Mouse (Mus musculus) heart, embryonic 16.5 days (tissue): ENCODE measurements around the gene Mrps21. TPM values are rescaled to one million over a fixed set of nuclear protein-coding genes. Genes with fewer than 3 reads are reported as not detected.

Source experiments
- ATAC-seq: fragments of 200-750 bp; cut with Nextera tagmentation; replicated peaks from 2 replicates; pipeline ENCODE4 v1.8.0; 2017; ENCODE audit warnings: moderate number of reproducible peaks; ENCODE audit not compliant: insufficient read depth, low FRiP score; ENCODE audit errors: extremely low read depth
- H3K27ac ChIP-seq: fragments of 300-500 bp; sonication (generic); 2 replicates; pipeline ENCODE4 v1.5.1; 2014; ENCODE audit warnings: mild to moderate bottlenecking, low read length, control low read depth, moderate library complexity
- H3K27me3 ChIP-seq: fragments of 300-500 bp; sonication (generic); 2 replicates; pipeline ENCODE4 v1.6.1; 2014; ENCODE audit warnings: low read length, mixed read lengths; ENCODE audit not compliant: control insufficient read depth, insufficient read depth
- H3K36me3 ChIP-seq: fragments of 300-500 bp; sonication (generic); 2 replicates; pipeline ENCODE4 v1.6.1; 2014; ENCODE audit not compliant: control insufficient read depth, insufficient read depth
- H3K4me1 ChIP-seq: fragments of 300-500 bp; sonication (generic); 2 replicates; pipeline ENCODE4 v1.6.1; 2014; ENCODE audit warnings: low read length, mixed read lengths; ENCODE audit not compliant: control insufficient read depth, insufficient read depth
- H3K4me2 ChIP-seq: fragments of 300-500 bp; sonication (generic); 2 replicates; pipeline ENCODE4 v1.6.1; 2014; ENCODE audit warnings: low read depth, mild to moderate bottlenecking, control low read depth, low read length
- H3K4me3 ChIP-seq: fragments of 300-500 bp; sonication (generic); 2 replicates; pipeline ENCODE4 v1.5.1; 2014; ENCODE audit warnings: mild to moderate bottlenecking, control low read depth, low read length
- H3K9ac ChIP-seq: fragments of 300-500 bp; sonication (generic); 2 replicates; pipeline ENCODE4 v1.6.1; 2014; ENCODE audit warnings: low read length, control low read depth
- H3K9me3 ChIP-seq: fragments of 300-500 bp; sonication (generic); replicated peaks from 2 replicates; pipeline ENCODE4 v1.6.1; 2016; ENCODE audit warnings: low read length; ENCODE audit not compliant: control insufficient read depth
- WGBS: fragments of 180-500 bp; shearing (Covaris S2); extraction: QIAGEN DNeasy Blood & Tissue Kit; methylation state at CpG from one replicate; pipeline ENCODE4 v1.1.7; 2014; 5-methylcytosine and 5-hydroxymethylcytosine counted together
- polyA plus RNA-seq: library from polyadenylated mRNA; unstranded; fragments of >200 nt; fragmentation: Nextera tagmentation; extraction: Ambion mirVana; gene quantifications from 2 replicates; pipeline ENCODE4 v1.2.1, GENCODE M21; 2015

The Mrps21 gene
- polyA plus RNA-seq, 1 experiment from 2014 or later = 356 TPM

DNA sequence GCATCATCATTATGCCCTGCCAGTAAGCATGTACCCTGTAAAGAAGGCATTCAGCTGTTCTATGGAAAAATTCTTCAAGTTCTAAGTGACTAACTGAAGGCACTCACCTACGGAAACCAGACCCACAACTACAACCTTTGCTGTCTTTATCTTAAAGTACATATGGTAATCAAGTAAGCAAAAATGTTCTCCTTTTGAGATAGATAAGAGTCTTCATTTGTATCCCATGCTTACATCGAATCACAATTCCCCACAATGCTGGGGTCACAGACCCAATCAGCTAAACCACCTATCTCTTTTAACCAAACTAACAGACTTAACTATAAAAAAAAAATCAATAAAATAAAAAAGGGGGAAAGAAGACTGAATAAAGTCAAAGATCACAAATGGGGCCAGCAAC is 32.1 kb downstream of the Mrps21 start:
- Histone ChIP-seq H3K9me3 (no peaks in the 10 kb centered on the region), H3K9ac (no peak overlapping the region), H3K4me1 (no peaks in the 10 kb centered on the region), H3K4me2 (no peak overlapping the region), H3K36me3 (peaks cover 42% of the 10 kb centered on the region), H3K4me3 (no peak overlapping the region), H3K27ac (no peak overlapping the region), H3K27me3 (no peaks in the 10 kb centered on the region)
- no peak for ATAC-seq
- 86% methylated on average over 2 of the region's 2 CpGs for WGBS

DNA sequence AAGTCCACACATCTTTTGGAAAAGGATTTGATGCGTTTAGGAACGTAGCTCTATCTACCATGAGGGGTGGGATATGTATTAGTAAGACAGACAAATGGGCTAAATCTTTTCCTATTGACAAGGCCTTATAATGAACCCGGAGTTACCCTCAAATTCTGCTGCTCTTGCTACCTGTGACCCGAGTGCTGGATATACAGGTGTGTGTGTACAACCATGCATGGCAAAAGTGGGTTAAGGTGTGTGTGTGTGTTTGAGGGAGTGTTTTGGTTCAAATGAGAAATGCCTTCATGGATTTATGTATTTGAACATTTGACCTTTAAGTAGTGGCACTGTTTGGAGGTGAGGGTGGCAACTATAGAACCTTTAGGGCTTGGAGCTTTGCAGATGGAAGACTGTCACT is 42.3 kb downstream of the Mrps21 start:
- H3K4me3 ChIP-seq = no peak overlapping the region
- ATAC-seq = no peak
- no peaks in the 10 kb centered on the region for H3K27me3 ChIP-seq
- no peak overlapping the region for H3K4me2 ChIP-seq
- no peak overlapping the region for H3K27ac ChIP-seq
- WGBS = 99% methylated on average over 4 of the region's 4 CpGs
- H3K36me3 ChIP-seq = peaks cover 55% of the 10 kb centered on the region
- no peaks in the 10 kb centered on the region for H3K4me1 ChIP-seq
- 0 out of 2 replicates have a peak, but pooled peaks cover 3% of the 10 kb centered on the region for H3K9me3 ChIP-seq
- no peak overlapping the region for H3K9ac ChIP-seq

DNA sequence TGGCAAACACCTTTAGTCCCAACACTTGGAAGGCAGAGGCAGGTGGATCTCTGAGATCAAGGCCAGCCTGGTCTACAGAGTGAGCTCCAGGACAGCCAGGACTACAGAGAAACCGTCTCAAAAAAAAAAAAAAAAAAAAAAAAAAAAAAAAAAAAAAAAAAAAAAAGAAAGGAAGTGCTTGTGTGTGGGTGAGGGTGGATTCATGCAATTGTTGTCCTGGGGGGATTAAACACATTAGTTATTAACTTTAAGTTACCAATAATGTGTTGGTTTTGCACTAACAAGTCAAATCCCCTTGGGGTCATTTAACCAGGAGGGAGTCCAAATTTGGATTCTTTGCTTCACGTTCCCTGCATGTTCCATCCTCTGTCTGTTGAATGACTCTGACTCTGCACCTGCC is 45.0 kb downstream of the Mrps21 start:
- WGBS = 68% methylated on average over 2 of the region's 2 CpGs
- no peak overlapping the region for H3K27ac ChIP-seq
- ATAC-seq = no peak
- no peak overlapping the region for H3K4me2 ChIP-seq
- H3K27me3 ChIP-seq = no peaks in the 10 kb centered on the region
- H3K9ac ChIP-seq = no peak overlapping the region
- H3K36me3 ChIP-seq = peaks cover 30% of the 10 kb centered on the region
- 0 out of 2 replicates have a peak, but pooled peaks cover 3% of the 10 kb centered on the region for H3K9me3 ChIP-seq
- H3K4me3 ChIP-seq = no peak overlapping the region
- no peaks in the 10 kb centered on the region for H3K4me1 ChIP-seq

DNA sequence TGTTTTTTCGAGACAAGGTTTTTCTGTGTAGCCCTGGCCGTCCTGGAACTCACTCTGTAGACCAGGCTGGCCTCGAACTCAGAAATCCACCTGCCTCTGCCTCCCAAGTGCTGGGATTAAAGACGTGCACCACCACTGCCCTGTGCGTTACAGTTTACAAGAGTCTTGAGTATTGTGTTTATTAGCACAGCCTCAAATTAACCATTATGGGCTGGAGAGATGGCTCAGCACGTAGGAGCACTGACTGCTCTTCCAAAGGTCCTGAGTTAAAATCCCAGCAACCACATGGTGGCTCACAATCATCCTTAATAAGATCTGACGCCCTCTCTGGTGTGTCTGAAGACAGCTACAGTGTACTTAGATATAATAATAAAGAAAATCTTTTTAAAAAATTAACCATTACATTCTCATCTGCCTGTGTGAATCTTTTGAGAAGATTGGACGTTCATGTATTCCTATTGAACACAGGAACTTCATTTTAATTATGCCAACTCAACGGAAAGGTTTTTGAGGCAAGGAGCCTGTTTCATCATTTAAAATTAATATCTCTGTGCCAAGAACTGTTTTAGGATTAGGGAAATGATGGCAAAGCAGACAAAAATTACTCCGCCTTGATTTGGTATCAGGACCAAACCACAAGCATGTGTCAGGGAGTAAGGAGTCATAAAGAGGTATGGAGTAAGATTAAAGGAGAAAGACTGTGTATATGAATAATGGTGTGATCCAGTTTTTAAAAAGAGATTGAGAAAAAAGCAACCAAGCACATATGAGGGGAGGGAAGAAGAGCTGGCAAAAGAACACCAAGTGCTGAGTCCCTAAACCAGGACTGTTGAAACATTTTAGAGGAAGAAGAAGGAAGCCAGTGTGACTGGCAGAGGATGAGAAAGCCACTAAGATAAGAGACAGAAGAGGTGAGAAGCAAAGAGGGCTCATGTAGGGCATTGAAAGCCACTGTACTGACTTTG is 51.0 kb downstream of the Mrps21 start:
- no peak for ATAC-seq
- H3K27ac ChIP-seq = peak overlapping the region; percentile 98

DNA sequence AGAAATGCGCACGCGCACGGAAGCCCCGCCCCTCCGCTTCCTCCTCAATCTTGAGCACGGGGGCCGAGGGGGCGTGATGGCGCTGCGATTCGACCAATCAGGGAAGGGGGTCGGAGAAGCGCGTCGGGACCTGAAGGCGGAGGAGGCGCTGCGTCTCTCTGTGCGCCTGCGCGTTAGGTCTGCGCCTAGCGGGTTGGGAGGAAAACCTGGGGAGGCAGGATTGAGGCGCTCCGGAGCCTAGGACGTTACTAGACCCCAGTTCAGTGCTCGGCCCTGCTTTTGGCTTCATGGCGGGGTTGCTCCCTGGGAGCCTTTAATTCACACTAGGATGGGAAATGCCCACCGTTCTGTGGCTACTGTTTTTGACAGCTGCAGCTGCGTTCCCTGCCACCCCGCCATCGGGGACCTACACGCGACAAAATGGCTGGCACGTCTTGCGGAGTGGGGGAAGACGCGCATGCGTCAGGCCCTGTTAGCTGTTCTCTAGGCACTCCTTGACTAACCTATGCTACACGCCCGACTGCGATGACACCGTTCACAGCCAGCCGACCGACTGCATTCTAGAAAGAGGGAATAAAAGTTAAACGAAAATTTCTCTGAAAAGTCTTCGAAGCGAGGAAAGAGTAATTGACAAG is 51.9 kb downstream of the Mrps21 start:
- H3K9ac ChIP-seq = peak overlapping the region; percentile 84
- H3K4me2 ChIP-seq = peak overlapping the region; percentile 69
- WGBS = under 1% methylated on average over 49 of the region's 49 CpGs
- peak; percentile 97 for ATAC-seq
- H3K27me3 ChIP-seq = no peaks in the 10 kb centered on the region
- H3K27ac ChIP-seq = peak overlapping the region; percentile 98
- peaks cover 9% of the 10 kb centered on the region for H3K4me1 ChIP-seq
- H3K9me3 ChIP-seq = no peaks in the 10 kb centered on the region
- H3K36me3 ChIP-seq = no peaks in the 10 kb centered on the region
- peak overlapping the region; percentile 85 for H3K4me3 ChIP-seq

More for the DNA sequence above, 51.0 kb downstream of the Mrps21 start:
- Histone ChIP-seq H3K4me2 (peak overlapping the region; percentile 69), H3K4me1 (peaks cover 9% of the 10 kb centered on the region), H3K4me3 (peak overlapping the region; percentile 85), H3K27me3 (no peaks in the 10 kb centered on the region), H3K36me3 (no peaks in the 10 kb centered on the region), H3K9ac (peak overlapping the region; percentile 84), H3K9me3 (no peaks in the 10 kb centered on the region)
- WGBS = 37% methylated on average over 10 of the region's 10 CpGs

DNA sequence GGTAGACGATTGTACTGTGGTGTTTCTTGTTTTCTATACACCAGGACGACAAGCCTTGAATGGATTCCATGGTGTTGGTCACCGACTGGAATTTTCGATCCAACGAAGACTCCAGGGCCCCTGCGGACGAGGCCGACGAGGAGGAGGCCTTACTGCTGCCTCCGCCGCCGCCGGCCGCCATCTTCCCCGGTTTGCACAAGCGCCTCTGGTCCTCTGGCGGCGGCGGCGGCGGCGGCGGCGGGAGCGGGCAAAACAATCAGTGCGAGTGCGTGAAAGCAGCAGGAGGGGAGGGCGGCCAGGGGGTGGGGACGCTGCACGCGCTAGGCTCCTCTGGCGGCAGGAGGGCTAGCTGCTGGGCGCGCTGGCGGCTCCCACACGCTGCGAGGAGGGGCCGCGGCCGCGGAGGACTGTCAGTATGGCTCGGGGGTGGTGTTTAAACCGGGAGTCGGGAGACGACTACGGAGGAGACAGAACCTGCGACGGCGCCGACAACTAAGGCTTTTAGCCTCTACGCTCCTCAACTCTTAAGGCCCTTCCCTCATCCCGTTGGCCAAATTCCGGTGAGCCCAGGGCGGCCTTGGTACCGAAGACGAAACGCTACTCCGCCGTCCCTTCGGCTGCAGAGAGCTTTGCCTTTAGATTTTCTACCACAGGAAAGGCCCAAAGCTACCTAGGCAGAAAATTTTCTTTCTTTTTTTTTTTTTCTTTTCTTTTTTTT is 52.6 kb downstream of the Mrps21 start, which contains the start of gene Rprd2:
Rprd2 (minus strand) TSS at position 293 of the 718 bp plus-strand sequence.
- WGBS = under 1% methylated on average over 60 of the region's 60 CpGs
- H3K4me3 ChIP-seq = peak within 1 kb of the TSS; percentile 85

DNA sequence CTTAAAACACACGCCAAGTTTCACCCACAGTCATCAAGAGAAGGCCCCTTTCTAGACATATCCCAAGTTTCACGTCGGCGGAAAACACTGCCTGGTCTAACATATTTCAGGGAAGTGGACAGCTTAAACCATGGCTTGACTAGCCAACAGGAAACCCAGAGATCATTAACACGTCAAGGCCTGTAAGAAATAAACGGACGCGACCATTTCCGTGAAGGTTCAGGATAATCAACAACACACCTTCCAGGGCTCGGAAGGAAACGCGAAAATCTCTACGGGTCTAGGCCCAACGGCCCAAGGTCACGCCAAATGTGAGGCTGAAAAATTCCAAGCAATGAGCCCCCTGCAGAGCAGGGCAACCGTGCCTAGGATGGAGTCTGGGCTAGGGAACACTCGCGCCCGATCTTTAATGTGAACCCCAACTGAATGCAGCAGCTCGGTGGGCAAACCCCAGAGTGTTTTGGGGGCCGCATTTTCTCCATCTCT is 53.2 kb downstream of the Mrps21 start:
- peak overlapping the region; percentile 78 for H3K4me2 ChIP-seq
- ATAC-seq = no peak
- H3K4me3 ChIP-seq = peak overlapping the region; percentile 85
- peaks cover 9% of the 10 kb centered on the region for H3K4me1 ChIP-seq
- H3K9me3 ChIP-seq = no peaks in the 10 kb centered on the region
- no peaks in the 10 kb centered on the region for H3K36me3 ChIP-seq
- peak overlapping the region; percentile 97 for H3K27ac ChIP-seq
- peak overlapping the region; percentile 97 for H3K9ac ChIP-seq
- no peaks in the 10 kb centered on the region for H3K27me3 ChIP-seq
- 0% methylated on average over 21 of the region's 21 CpGs for WGBS

More for the DNA sequence above, 52.6 kb downstream of the Mrps21 start, which contains the start of gene Rprd2:
- Histone ChIP-seq H3K27ac (peak within 1 kb of the TSS; percentile 98), H3K27me3 (no peaks in the 10 kb centered on the region), H3K4me2 (peak within 1 kb of the TSS; percentile 78), H3K9ac (peak within 1 kb of the TSS; percentile 97), H3K9me3 (no peaks in the 10 kb centered on the region), H3K36me3 (no peaks in the 10 kb centered on the region), H3K4me1 (peaks cover 9% of the 10 kb centered on the region)
- ATAC-seq = peak; percentile 38

DNA sequence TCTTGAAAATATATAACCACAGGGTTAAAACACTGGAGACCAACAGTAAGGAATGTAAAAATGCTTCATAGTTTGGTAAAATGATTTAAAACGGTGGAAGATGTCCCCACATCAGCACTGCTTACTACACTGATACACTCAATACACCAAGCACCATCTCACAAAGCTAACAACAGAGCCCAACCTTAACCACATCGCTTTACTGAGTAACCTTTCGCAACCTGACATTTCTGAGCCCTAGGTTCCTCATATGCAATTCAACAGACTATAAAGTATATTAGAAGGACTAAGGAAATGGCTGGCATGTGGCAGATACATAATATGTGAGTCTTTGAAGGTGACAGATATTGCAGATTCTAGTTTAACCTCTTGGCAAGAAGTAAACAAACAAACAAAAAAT is 54.6 kb downstream of the Mrps21 start:
- WGBS = 85% methylated on average over 3 of the region's 3 CpGs
- H3K27ac ChIP-seq = no peak overlapping the region
- no peak overlapping the region for H3K9ac ChIP-seq
- H3K4me2 ChIP-seq = peak overlapping the region; percentile 42
- H3K27me3 ChIP-seq = no peaks in the 10 kb centered on the region
- no peaks in the 10 kb centered on the region; the same call in 1 of the 2 replicates for H3K36me3 ChIP-seq
- ATAC-seq = no peak
- no peaks in the 10 kb centered on the region for H3K9me3 ChIP-seq
- H3K4me3 ChIP-seq = no peak overlapping the region
- H3K4me1 ChIP-seq = peaks cover 9% of the 10 kb centered on the region
